Mouse (Mus musculus) heart, adult 11 months (tissue): ENCODE data around the gene Tktl1.
A peak's percentile ranks its signal among the peaks of the same experiment; 100 is the strongest.
"Not testable (repeated sequence)": the region's sequence is repeated elsewhere in the genome, so short reads cannot be mapped to it uniquely, and the experiment has no call there.

Experiments
- DNase-seq: peaks from one replicate; pipeline ENCODE4 v3.0.0; 2022

Tktl1 gene

GRCm38 (mm10) chrX:74176959-74177358 lies at the start of gene Tktl1:
Gene Tktl1, plus strand, starts transcription at chrX:74177259.
- no peak for DNase-seq

- DNase-seq: not testable (repeated sequence)
Observed at GRCm38 (mm10) chrX:74135263-74135662, 41.8 kb upstream of the Tktl1 start, which contains the start of gene Mecp2. Gene Mecp2, minus strand, starts transcription at chrX:74135363.

GRCm38 (mm10) chrX:74167738-74168137 lies 9.3 kb upstream of the Tktl1 start, which contains the start of gene Tex28:
Gene Tex28, minus strand, starts transcription at chrX:74167838.
- DNase-seq: no peak

- DNase-seq: no peak
Observed at GRCm38 (mm10) chrX:74203556-74203955, 26.5 kb downstream of the Tktl1 start.

- DNase-seq: peak; percentile 85
Observed at GRCm38 (mm10) chrX:74218496-74218895, 41.4 kb downstream of the Tktl1 start.

- DNase-seq: peak; percentile 88
Observed at GRCm38 (mm10) chrX:74219449-74219848, 42.4 kb downstream of the Tktl1 start.

GRCm38 (mm10) chrX:74220099-74220498 lies 43.0 kb downstream of the Tktl1 start:
- peak; percentile 84 for DNase-seq

- peak; percentile 80 for DNase-seq
Observed at GRCm38 (mm10) chrX:74230038-74230437, 53.0 kb downstream of the Tktl1 start.

GRCm38 (mm10) chrX:74233196-74233595 lies 56.1 kb downstream of the Tktl1 start:
- DNase-seq: peak; percentile 52

- peak; percentile 70 for DNase-seq
Observed at GRCm38 (mm10) chrX:74240332-74240731, 63.3 kb downstream of the Tktl1 start.

- no peak for DNase-seq
Observed at GRCm38 (mm10) chrX:74243396-74243795, 66.3 kb downstream of the Tktl1 start.

GRCm38 (mm10) chrX:74243807-74244206 lies 66.7 kb downstream of the Tktl1 start:
- DNase-seq: peak; percentile 97

- peak; percentile 98 for DNase-seq
Observed at GRCm38 (mm10) chrX:74244614-74245083, 67.6 kb downstream of the Tktl1 start.

- DNase-seq: peak; percentile 76
Observed at GRCm38 (mm10) chrX:74245107-74245506, 68.0 kb downstream of the Tktl1 start.

- peak; percentile 99 for DNase-seq
Observed at GRCm38 (mm10) chrX:74245687-74246086, 68.6 kb downstream of the Tktl1 start.

- peak; percentile 99 for DNase-seq
Observed at GRCm38 (mm10) chrX:74246213-74246681, 69.2 kb downstream of the Tktl1 start.

- peak; percentile 97 for DNase-seq
Observed at GRCm38 (mm10) chrX:74246693-74247092, 69.6 kb downstream of the Tktl1 start.

- DNase-seq: peak; percentile 96
Observed at GRCm38 (mm10) chrX:74248651-74249050, 71.6 kb downstream of the Tktl1 start.

- DNase-seq: peak; percentile 97
Observed at GRCm38 (mm10) chrX:74249615-74250014, 72.6 kb downstream of the Tktl1 start, which contains the start of gene Flna. Gene Flna, minus strand, starts transcription at chrX:74249820.

GRCm38 (mm10) chrX:74254153-74254887 lies 77.3 kb downstream of the Tktl1 start, which contains the start of gene Emd:
Gene Emd, plus strand, starts transcription at chrX:74254687.
- DNase-seq: peak; percentile 100

GRCm38 (mm10) chrX:74254888-74255565 lies 78.0 kb downstream of the Tktl1 start:
- peak; percentile 92 for DNase-seq

GRCm38 (mm10) chrX:74257746-74258145 lies 80.7 kb downstream of the Tktl1 start:
- no peak for DNase-seq
